Mouse (Mus musculus) B cell, adult 62 days (primary cell): ENCODE data around the gene Aoc2. TPM values are rescaled to one million over a fixed set of nuclear protein-coding genes. Genes with fewer than 3 reads are reported as not detected.

Experiments used
- total RNA-seq: library from RNA; stranded (reverse); gene quantifications from 4 replicates; pipeline ENCODE4 v1.2.4, GENCODE M21; 2023

The Aoc2 gene
- total RNA-seq: 13.9 to 14.7 TPM (median 14.2 TPM) in 4 replicates

DNA sequence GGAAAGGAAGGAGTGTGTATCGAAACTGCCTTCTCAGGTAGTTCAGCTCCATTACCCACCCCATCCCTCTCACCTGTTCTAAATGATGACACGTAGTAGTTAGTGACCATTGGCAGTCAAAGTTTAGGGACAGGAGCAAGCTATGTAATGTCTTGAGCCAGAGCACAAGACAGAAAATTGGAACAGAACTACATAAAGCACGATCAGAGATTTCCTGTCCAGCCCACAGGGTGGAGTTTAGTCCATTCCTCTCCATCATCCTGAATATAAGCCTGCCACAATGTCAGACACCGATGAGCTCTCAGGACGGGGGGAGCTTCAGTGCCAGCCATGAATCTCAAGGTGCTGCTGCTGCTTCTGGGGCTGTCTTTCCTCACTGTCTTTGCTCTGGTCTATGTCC lies at the start of gene Aoc2:
Gene Aoc2 (plus strand): TSS at position 301 of the 400 bp plus-strand sequence.

DNA sequence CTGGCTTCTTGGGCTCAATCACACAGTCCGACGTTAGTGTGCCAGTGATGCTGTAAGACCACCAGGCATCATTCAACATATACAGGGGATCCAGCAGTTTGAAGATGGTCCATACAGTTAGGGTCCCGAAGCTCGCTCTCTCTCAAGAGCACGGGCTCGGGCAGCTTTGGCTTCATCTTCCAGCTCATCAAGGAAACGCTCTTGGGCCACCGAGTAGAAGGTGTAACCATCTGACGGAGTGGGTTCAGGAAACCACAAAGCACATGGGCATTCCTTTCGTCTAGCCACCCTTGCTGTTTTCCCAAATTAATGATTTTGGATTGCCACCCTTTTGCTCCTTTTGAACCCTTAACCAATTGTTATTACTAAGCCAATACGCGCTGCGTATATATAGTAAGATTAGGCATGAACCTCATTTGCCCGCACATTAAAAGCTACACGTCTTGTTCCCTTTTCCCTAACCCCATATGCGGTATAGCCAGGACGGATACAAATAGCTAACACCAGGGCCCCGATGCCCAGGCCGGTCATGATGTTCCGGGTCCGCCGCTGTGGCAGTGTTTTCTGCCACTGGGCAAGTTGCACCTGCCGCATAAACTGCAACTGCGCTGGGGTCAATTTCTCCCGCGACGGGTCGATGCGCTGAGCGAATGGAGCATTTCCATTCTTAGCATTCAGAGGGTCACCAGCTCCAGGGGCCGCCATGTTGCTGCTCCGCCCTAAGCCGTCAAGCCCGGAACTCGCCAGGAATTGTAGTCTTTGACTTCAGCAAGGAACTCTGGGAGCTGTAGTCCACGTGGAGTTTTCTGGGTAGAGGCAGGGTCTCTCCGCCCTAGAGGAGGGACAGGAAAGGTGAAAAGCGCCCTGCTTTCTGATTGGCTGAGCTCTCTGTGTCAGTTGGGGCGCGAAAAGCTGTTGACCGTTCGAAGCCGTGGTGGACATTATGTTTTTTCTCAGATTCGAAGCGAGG lies 46.4 kb upstream of the Aoc2 start, which contains the start of the genes Cntd1 and Coa3:
Gene Cntd1 (plus strand): TSS at position 790 of the 970 bp plus-strand sequence.
Gene Coa3 (minus strand): TSS at position 892 of the 970 bp plus-strand sequence.

DNA sequence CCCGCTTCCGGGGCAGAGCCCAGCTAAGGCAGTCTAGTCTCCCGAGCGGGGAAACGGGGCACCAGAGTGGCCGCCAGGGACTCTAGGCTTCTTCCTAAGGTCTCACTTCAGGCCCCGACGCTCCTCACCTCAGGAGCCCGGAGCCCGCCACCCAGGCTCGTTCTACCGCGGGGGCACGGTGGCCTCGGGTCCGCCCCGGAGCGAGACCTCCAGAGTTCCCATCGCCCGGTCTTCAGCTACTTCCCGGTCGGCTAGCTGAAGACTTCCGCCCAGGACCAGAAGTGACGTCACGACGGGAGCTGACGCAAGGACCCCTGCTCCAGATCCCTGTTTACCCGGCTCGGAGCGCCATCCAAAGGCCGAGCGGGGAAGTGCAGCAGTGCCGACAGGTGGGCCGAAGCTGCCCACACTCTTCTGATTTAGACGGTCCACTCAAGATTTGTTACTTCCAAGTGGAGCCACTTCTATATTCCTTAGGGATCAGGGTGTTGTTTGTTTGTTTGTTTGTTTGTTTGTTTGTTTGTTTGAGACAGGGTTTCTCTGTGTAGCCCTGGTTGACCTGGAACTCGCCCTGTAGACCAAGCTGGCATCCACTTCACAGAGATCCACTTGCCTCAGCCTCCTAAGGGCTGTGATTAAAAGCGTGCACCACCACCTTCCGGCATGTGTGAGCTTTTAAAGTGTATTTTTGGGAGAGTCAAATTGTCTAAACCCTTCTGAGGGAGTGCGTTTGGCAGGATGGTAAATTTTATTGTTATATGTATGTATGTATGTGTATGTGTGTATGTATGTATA lies 22.7 kb upstream of the Aoc2 start, which contains the start of gene Becn1:
Gene Becn1 (minus strand): TSS at position 283 of the 795 bp plus-strand sequence.

DNA sequence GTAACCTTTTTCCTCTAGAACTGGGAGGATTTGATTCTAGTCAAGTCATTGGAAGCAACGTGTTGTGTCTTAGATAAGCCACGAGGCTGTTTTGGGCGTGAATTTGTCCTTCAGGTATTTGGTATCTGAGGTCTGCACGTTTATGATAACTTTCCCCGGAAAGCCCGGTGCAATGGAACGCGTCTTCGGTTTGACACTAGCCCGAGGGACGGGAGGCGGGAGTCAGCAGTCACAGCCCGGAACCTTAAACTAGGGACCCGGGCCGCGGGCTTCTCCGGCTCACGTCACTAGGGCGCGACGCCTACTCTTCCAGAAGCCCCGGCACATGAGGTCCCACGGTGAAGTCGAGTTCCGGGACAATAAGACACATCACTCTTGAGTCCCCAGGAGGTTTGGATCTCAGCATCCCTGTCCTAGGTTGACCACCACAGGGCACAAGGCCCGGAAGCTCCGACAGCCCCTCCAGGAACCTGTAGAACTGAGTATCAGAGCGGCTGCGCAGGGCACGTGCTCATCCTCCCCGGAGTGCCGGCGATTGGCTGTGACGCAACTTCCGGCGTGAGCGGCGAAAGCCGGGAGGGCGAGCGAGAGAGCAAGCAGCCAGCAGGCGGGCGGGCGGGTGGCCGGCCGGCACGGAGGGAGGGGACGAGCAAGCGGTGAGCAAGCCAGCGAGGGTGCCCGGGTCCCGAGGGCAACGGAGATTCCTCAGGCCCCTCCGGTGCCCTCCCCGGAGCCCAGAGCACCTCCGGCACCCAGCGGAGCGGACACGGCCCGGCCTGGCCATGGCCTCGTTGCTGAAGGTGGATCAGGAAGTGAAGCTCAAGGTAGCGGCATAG lies 9.0 kb upstream of the Aoc2 start, which contains the start of gene Psme3:
Gene Psme3 (plus strand): TSS at position 549 of the 836 bp plus-strand sequence.

DNA sequence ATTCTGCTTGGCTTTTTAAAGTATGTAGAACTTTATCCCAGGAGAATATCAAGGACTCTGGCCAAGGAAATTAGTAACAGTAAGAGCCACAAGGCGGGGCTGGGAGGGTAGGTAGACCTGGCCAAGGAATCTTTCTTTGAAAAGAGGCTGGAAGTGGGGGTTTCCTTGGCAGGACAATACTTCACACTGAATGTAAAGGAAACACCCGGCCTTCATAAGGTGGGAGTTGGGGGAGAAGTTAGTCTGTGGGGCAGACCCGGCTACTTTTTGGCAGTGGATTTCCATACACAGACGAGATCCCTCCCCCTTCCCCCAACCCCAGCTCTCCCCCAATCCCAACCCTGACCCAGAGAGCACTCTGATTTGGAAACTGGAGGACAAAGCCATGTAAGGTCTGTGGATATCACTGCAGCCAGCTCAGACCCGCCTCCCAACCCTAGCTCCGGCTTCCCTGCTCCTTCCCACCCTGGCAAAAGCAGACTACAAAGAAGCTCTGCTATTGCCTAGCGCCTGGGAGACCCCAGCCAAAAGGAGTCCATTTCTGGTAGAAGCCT lies 5.6 kb downstream of the Aoc2 start, which contains the start of gene Aoc3:
Gene Aoc3 (plus strand): TSS at position 235 of the 554 bp plus-strand sequence.

DNA sequence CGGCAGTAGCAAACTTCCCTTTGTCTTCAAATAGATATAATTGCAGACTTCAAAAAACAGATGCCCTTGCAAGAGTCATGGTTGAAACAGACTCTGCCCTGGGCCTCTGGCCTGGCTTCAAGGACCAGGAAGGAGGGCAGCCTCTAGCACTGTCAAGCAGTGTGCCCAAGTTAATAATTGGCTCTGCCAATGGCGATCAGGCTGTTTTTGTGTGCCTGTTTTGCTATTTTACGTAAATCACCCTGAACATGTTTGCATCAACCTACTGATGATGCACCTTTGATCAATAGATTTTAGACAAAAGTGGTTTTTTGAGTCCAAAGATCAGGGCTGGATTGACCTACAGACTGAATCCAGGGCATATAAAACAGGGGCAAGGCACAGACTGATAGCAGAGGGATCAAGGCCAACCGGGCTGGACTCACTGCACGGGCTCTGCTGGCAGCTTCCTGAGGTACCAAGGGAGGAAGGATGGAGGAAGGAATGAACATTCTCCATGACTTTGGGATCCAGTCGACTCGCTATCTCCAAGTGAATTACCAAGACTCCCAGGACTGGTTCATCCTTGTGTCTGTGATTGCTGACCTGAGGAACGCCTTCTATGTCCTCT lies 42.6 kb downstream of the Aoc2 start, which contains the start of gene G6pc:
Gene G6pc (plus strand): TSS at position 236 of the 610 bp plus-strand sequence.

Other genes starting within 250 kb of the Aoc2 start
- gene Hsd17b1, start 246.7 kb upstream of the Aoc2 start, total RNA-seq: 0.86 to 2.2 TPM (median 1.4 TPM) in 4 replicates
- 13.9 to 15.7 TPM (median 14.8 TPM) in 4 replicates for gene Coasy, start 242.5 kb upstream of the Aoc2 start, total RNA-seq
- gene Mlx, start 237.8 kb upstream of the Aoc2 start, total RNA-seq: 32.6 to 43.0 TPM (median 36.8 TPM) in 4 replicates
- gene Psmc3ip, start 229.6 kb upstream of the Aoc2 start, total RNA-seq: 3.7 to 4.6 TPM (median 4.2 TPM) in 4 replicates
- gene Retreg3, start 205.2 kb upstream of the Aoc2 start, total RNA-seq: 71.0 to 81.9 TPM (median 75.1 TPM) in 4 replicates
- gene Tubg1, start 205.1 kb upstream of the Aoc2 start, total RNA-seq: 15.8 to 18.7 TPM (median 16.9 TPM) in 4 replicates
- 3.1 to 5.6 TPM (median 4.7 TPM) in 4 replicates for gene Tubg2, start 169.2 kb upstream of the Aoc2 start, total RNA-seq
- 0.34 to 0.49 TPM (median 0.37 TPM) in 4 replicates for gene Cntnap1, start 154.5 kb upstream of the Aoc2 start, total RNA-seq
- gene Plekhh3, start 153.7 kb upstream of the Aoc2 start, total RNA-seq: 1.2 to 4.3 TPM (median 3.4 TPM) in 4 replicates
- gene Ccr10, start 149.6 kb upstream of the Aoc2 start, total RNA-seq: not detected in 4 replicates
- gene Ezh1, start 98.6 kb upstream of the Aoc2 start, total RNA-seq: 78.1 to 86.6 TPM (median 84.3 TPM) in 4 replicates
- gene Ramp2, start 79.0 kb upstream of the Aoc2 start, total RNA-seq: not detected in 4 replicates
- 74.7 to 90.7 TPM (median 77.1 TPM) in 4 replicates for gene Vps25, start 71.4 kb upstream of the Aoc2 start, total RNA-seq
- 0.30 to 1.1 TPM (median 0.57 TPM) in 4 replicates for gene Wnk4, start 64.5 kb upstream of the Aoc2 start, total RNA-seq
- 0.22 to 0.77 TPM (median 0.35 TPM) in 4 replicates for gene Cntd1, start 46.1 kb upstream of the Aoc2 start, total RNA-seq
- 27.6 to 31.2 TPM (median 28.7 TPM) in 4 replicates for gene Coa3, start 45.9 kb upstream of the Aoc2 start, total RNA-seq
- 181 to 201 TPM (median 186 TPM) in 4 replicates for gene Becn1, start 22.8 kb upstream of the Aoc2 start, total RNA-seq
- gene Psme3, start 8.8 kb upstream of the Aoc2 start, total RNA-seq: 136 to 141 TPM (median 140 TPM) in 4 replicates
- 0.28 to 0.64 TPM (median 0.60 TPM) in 4 replicates for gene Aoc3, start 5.5 kb downstream of the Aoc2 start, total RNA-seq
- gene G6pc, start 42.5 kb downstream of the Aoc2 start, total RNA-seq: not detected in 4 replicates
- 21.0 to 29.1 TPM (median 23.2 TPM) in 4 replicates for gene Aarsd1, start 92.6 kb downstream of the Aoc2 start, total RNA-seq
- 0.63 to 1.1 TPM (median 0.92 TPM) in 4 replicates for gene Gm27029, start 99.7 kb downstream of the Aoc2 start, total RNA-seq
- 19.6 to 22.2 TPM (median 21.1 TPM) in 4 replicates for gene Rundc1, start 100.0 kb downstream of the Aoc2 start, total RNA-seq
- 1.7 to 3.6 TPM (median 1.8 TPM) in 4 replicates for gene Ptges3l, start 100.3 kb downstream of the Aoc2 start, total RNA-seq
- 121 to 138 TPM (median 128 TPM) in 4 replicates for gene Rpl27, start 117.2 kb downstream of the Aoc2 start, total RNA-seq
- gene Ifi35, start 123.3 kb downstream of the Aoc2 start, total RNA-seq: 63.3 to 70.8 TPM (median 65.7 TPM) in 4 replicates
- 0.53 to 0.75 TPM (median 0.63 TPM) in 4 replicates for gene Rnd2, start 139.9 kb downstream of the Aoc2 start, total RNA-seq
- gene Vat1, start 141.2 kb downstream of the Aoc2 start, total RNA-seq: 15.8 to 19.6 TPM (median 17.8 TPM) in 4 replicates
- 7.2 to 8.9 TPM (median 8.0 TPM) in 4 replicates for gene Brca1, start 226.9 kb downstream of the Aoc2 start, total RNA-seq
- 130 to 160 TPM (median 142 TPM) in 4 replicates for gene Nbr1, start 227.1 kb downstream of the Aoc2 start, total RNA-seq